Comparison of ENCODE assay signal across 8 mouse cellular contexts in the genomic region with DNA sequence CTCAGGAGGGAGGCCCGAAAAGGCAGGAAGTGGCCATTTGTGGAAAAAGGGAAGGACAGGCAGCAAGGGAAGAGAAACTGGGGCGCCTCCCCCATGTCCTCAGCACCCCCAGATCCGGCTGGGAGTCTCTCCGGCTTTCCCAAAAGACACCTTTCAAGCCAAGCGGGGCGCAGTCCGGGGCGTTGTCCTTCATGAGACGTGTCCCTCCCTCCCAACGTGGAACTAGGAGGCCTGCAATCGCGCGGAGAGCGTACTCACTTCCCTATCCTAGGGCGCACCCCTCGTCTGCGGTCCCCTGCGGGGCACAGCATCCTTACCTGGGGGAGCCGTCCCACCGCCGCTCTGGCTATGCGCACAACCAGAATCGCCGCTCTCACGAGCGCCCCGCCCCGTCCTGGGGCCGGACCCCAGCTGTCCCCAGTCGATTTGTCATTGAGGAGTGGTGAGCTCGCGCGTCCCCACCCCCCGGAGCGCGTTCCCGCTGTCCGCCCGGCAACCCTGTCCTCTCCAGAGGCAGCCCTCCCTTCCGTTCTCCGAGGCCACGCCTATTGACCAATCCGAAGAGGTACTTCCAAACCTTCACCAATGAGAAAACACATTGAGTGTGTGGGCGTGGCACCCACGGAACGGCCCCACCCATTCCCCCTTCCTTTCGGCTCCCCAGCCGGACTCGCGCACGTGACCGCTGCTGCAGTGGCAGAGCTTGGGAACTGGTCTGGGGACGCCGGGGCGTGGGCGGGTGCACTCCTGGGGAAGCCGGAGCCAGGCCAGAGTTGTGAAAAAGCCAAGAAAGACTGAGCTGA. TPM values are rescaled to one million over a fixed set of nuclear protein-coding genes. Genes with fewer than 3 reads are reported as not detected.
DNase-seq lines count a peak whose midpoint lies in the region; ATAC-seq lines count a peak whose summit lies in the region.

A gene (minus strand): TSS at position 535 of the 803 bp plus-strand sequence.

- peak within 1 kb of the TSS; percentile 74 for H3K4me2 ChIP-seq in hindbrain, embryonic 16.5 days (ENCODE audit: low read length)

- H3K27me3 ChIP-seq in hindbrain, embryonic 16.5 days (replicated peaks; ENCODE audit: control insufficient read depth, insufficient read depth, low read length) = no peaks in the 10 kb centered on the region

- peaks cover 14% of the 10 kb centered on the region for H3K4me1 ChIP-seq in hindbrain, embryonic 16.5 days (ENCODE audit: control insufficient read depth, insufficient read depth, low read depth, low read length)

- DNase-seq in WW6 (ENCODE audit: low read depth, low spot score) = peak; percentile 83
- peak; percentile 86 to 90 for DNase-seq in cerebellum, postnatal 4 days (ENCODE audit: low spot score in 2 of 2)
- peak; percentile 99 for DNase-seq in gastrocnemius, adult 18-20 months (ENCODE audit: low spot score)
- peak; percentile 95 to 96 for DNase-seq in left cerebral cortex, adult 18-20 months (ENCODE audit: low spot score in 2 of 2)
- peak; percentile 98 for DNase-seq in right cerebral cortex, adult 18-20 months
- DNase-seq in urinary bladder, postnatal 10 days (ENCODE audit: low spot score) = peak; percentile 78

- H3K27ac ChIP-seq in hindbrain, embryonic 16.5 days (ENCODE audit: low read depth, low read length) = peak within 1 kb of the TSS; percentile 55; the same call in 1 of the 2 replicates
- peak within 1 kb of the TSS; percentile 97 for H3K27ac ChIP-seq in macrophage

- peaks cover 49% of the 10 kb centered on the region for H3K79me2 ChIP-seq in macrophage (ENCODE audit: inconsistent target)

- WGBS in hindbrain, embryonic 16.5 days = under 1% methylated on average over 53 of the region's 57 CpGs
- under 1% methylated on average over 57 of the region's 57 CpGs for WGBS in macrophage (ENCODE audit: missing documents)

- H3K9ac ChIP-seq in hindbrain, embryonic 16.5 days (ENCODE audit: low read depth, low read length) = peak within 1 kb of the TSS; percentile 78

- peak within 1 kb of the TSS; percentile 66 for H3K4me3 ChIP-seq in hindbrain, embryonic 16.5 days (ENCODE audit: low read length)
- peak within 1 kb of the TSS; percentile 87 for H3K4me3 ChIP-seq in macrophage (ENCODE audit: inconsistent target)

- 0 out of 2 replicates have a peak, but pooled peaks cover 2% of the 10 kb centered on the region for H3K36me3 ChIP-seq in hindbrain, embryonic 16.5 days (ENCODE audit: control insufficient read depth, insufficient read depth, low read length)
- peaks cover 5% of the 10 kb centered on the region; the same call in 1 of the 2 replicates for H3K36me3 ChIP-seq in macrophage (ENCODE audit: inconsistent target)

- no peaks in the 10 kb centered on the region for H3K9me3 ChIP-seq in hindbrain, embryonic 16.5 days (ENCODE audit: control insufficient read depth, low read length)

- ATAC-seq in hindbrain, embryonic 16.5 days = peak; percentile 98

RNA-seq across cellular contexts. Expression of the gene that starts here (rescaled TPM):
- 1 to 10 TPM; 6.6 to 9.4 TPM for total RNA-seq in gastrocnemius, adult 18-20 months (2021)
- polyA plus RNA-seq in hindbrain, embryonic 16.5 days (2015; fragmentation: Nextera tagmentation; extraction: Ambion mirVana) = 72.4 and 73.1 TPM in 2 replicates
- total RNA-seq in left cerebral cortex, adult 18-20 months (2021) = 10 to 100 TPM; 23.0 to 23.9 TPM
- 100 to 1,000 TPM in 1 of 26 experiments, 10 to 100 TPM in 25; 30.9 to 114 (median 49.3) TPM for total RNA-seq in macrophage (2018; cell fraction: chromatin; rRNA removed)
- total RNA-seq in macrophage (2018; cell fraction: cytosol; rRNA removed) = 100 to 1,000 TPM in 6 of 26 experiments, 10 to 100 TPM in 20; 83.5 to 114 (median 93.7) TPM
- total RNA-seq in macrophage (2018; cell fraction: nucleus; rRNA removed) = 10 to 100 TPM; 44.4 to 87.0 (median 54.7) TPM
- 76.5 to 98.9 TPM (median 79.7 TPM) in 3 replicates for polyA plus RNA-seq in macrophage (2018)

Comparison
In these comparisons a context has a peak if more than half of its experiments do, and no peak if none do; other contexts are left out.
1. Peak in every context shown above with its lines: DNase-seq, ATAC-seq, H3K4me3 ChIP-seq and H3K27ac ChIP-seq.